Mouse (Mus musculus): ENCODE data around the gene Tpm3. TPM values are rescaled to one million over a fixed set of nuclear protein-coding genes. Genes with fewer than 3 reads are reported as not detected.

Gene Tpm3
- 1,000 to 10,000 TPM in 1 of 2 experiments, 100 to 1,000 TPM in 1; 868 to 1,085 TPM for polyA plus RNA-seq (2017; shearing (Covaris generic))

- no peak for ATAC-seq
These were observed at the start of gene Tpm3 for GRCm38 (mm10) chr3:90072294-90072693. Tpm3 (plus strand) TSS chr3:90072649.

- ATAC-seq, result no peak
These were observed 37.8 kb upstream of the Tpm3 start for GRCm38 (mm10) chr3:90034653-90035052.

GRCm38 (mm10) chr3:90036263-90036662 is 36.2 kb upstream of the Tpm3 start:
- ATAC-seq, result no peak

GRCm38 (mm10) chr3:90049691-90050090 is 22.8 kb upstream of the Tpm3 start:
- ATAC-seq, result no peak

- peak; percentile 33 for ATAC-seq
These were observed 20.8 kb upstream of the Tpm3 start, which contains the start of gene 4933434E20Rik for GRCm38 (mm10) chr3:90051441-90052350. 4933434E20Rik (plus strand) TSS chr3:90051636.

GRCm38 (mm10) chr3:90052351-90053241 is 19.9 kb upstream of the Tpm3 start, which contains the start of gene Ubap2l:
Ubap2l (minus strand) TSS chr3:90052628.
- peak; percentile 85 for ATAC-seq

- ATAC-seq, result no peak
These were observed 10.9 kb upstream of the Tpm3 start for GRCm38 (mm10) chr3:90061549-90061948.

- ATAC-seq, result no peak
These were observed 9.9 kb upstream of the Tpm3 start for GRCm38 (mm10) chr3:90062539-90062938.

GRCm38 (mm10) chr3:90064383-90064782 is 8.1 kb upstream of the Tpm3 start:
- ATAC-seq, result no peak

GRCm38 (mm10) chr3:90065553-90065952 is 6.9 kb upstream of the Tpm3 start:
- ATAC-seq, result no peak

- ATAC-seq, result no peak
These were observed 4.6 kb upstream of the Tpm3 start for GRCm38 (mm10) chr3:90067851-90068250.

- ATAC-seq, result no peak
These were observed 2.8 kb upstream of the Tpm3 start for GRCm38 (mm10) chr3:90069688-90070087.

- no peak for ATAC-seq
These were observed 4.7 kb downstream of the Tpm3 start for GRCm38 (mm10) chr3:90076921-90077716.

GRCm38 (mm10) chr3:90078224-90078623 is 5.8 kb downstream of the Tpm3 start:
- ATAC-seq, result no peak

- peak; percentile 64 for ATAC-seq
These were observed 6.8 kb downstream of the Tpm3 start for GRCm38 (mm10) chr3:90079133-90079762.

- peak; percentile 73 for ATAC-seq
These were observed 7.5 kb downstream of the Tpm3 start for GRCm38 (mm10) chr3:90079763-90080497.

- ATAC-seq, result no peak
These were observed 8.0 kb downstream of the Tpm3 start for GRCm38 (mm10) chr3:90080498-90080863.

GRCm38 (mm10) chr3:90081365-90082240 is 9.2 kb downstream of the Tpm3 start:
- no peak for ATAC-seq

- ATAC-seq, result no peak
These were observed 10.6 kb downstream of the Tpm3 start for GRCm38 (mm10) chr3:90083034-90083433.
